Mouse (Mus musculus) heart, adult 11 months (tissue): ENCODE measurements around the gene Crisp1.

ENCODE experiments used
- DNase-seq: peaks from one replicate; pipeline ENCODE4 v3.0.0; 2022

Gene Crisp1

GRCm38 (mm10) chr17:40319062-40319461, at the start of gene Crisp1:
Crisp1 (minus strand) TSS chr17:40319207.
- DNase-seq, result no peak

- no peak for DNase-seq
These were observed 23.5 kb upstream of the Crisp1 start for GRCm38 (mm10) chr17:40342497-40343009.

GRCm38 (mm10) chr17:40285435-40285834, 33.6 kb downstream of the Crisp1 start:
- no peak for DNase-seq

GRCm38 (mm10) chr17:40275519-40275918, 43.5 kb downstream of the Crisp1 start:
- no peak for DNase-seq

- DNase-seq, result no peak
These were observed 44.0 kb downstream of the Crisp1 start for GRCm38 (mm10) chr17:40274906-40275470.

- peak; percentile 65 for DNase-seq
These were observed 66.5 kb downstream of the Crisp1 start for GRCm38 (mm10) chr17:40252487-40252886.
